ENCODE assay signal across 8 mouse cellular contexts in the genomic region with DNA sequence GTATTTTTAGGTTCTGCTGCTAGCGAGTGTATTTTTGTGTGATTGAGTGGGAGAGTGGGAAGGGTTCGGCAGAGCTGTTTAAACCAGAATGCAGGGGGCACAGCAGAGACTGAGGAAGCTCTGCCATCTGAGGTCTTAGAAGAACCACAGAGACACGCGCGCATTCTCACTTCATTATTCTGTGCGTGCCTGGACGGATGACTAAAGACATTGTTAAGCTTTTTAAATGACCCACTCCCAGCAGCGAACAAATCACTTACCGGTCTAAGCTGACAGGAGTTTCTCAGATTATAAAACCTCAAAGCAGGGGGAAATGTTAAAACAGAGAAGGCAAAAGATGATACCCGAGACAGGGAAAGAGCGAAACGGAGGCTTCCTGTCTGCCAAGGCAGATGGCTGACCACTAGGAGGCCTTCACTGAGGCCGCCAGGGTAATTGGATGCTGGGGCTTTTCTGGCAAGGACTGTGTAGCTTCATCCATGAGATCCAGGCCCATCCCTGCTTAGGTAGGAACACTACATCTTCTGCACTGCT.
DNase-seq lines count a peak whose midpoint lies in the region; ATAC-seq and TF ChIP-seq lines count a peak whose summit lies in the region.

No protein-coding gene starts in this region.

- H3K27me3 ChIP-seq in heart, embryonic 11.5 days (ENCODE audit: control insufficient read depth, insufficient read depth, low read length), result no peaks in the 10 kb centered on the region
- H3K27me3 ChIP-seq in lung, postnatal 0 days (replicated peaks; ENCODE audit: insufficient read depth, low read length), result no peaks in the 10 kb centered on the region

- DNase-seq in adrenal gland, postnatal 25 days, result peak; percentile 17
- DNase-seq in adrenal gland, postnatal 36 days, result no peak
- DNase-seq in embryo, embryonic 11.5 days (ENCODE audit: low read depth, low spot score), result peak; percentile 26
- DNase-seq in layer of hippocampus, adult 2 months (ENCODE audit: low spot score in 2 of 2), result peak; percentile 48 to 50
- DNase-seq in lung, postnatal 0 days (ENCODE audit: low spot score), result peak; percentile 46
- DNase-seq in right cerebral cortex, postnatal 25 days, result peak; percentile 64
- no peak for DNase-seq in urinary bladder, postnatal 4 days (ENCODE audit: low spot score in 2 of 2)

- TF ChIP-seq EP300 in lung, postnatal 0 days (IDR thresholded peaks at IDR 0.05), result no peak

- H3K27ac ChIP-seq in heart, embryonic 11.5 days (ENCODE audit: low read depth, low read length), result no peak overlapping the region
- H3K27ac ChIP-seq in layer of hippocampus, adult 2 months, result peak overlapping the region; percentile 74
- no peak overlapping the region for H3K27ac ChIP-seq in lung, postnatal 0 days (ENCODE audit: low read length)

- peak; percentile 66 for TF ChIP-seq CTCF in layer of hippocampus, adult 2 months (conservative IDR thresholded peaks at IDR 0.05)
- peak; percentile 63 for TF ChIP-seq CTCF in lung, postnatal 0 days (IDR thresholded peaks at IDR 0.05)

- H3K36me3 ChIP-seq in heart, embryonic 11.5 days (ENCODE audit: control insufficient read depth, insufficient read depth, low read length), result no peaks in the 10 kb centered on the region
- no peaks in the 10 kb centered on the region for H3K36me3 ChIP-seq in lung, postnatal 0 days (ENCODE audit: insufficient read depth, low read length)

- no peaks in the 10 kb centered on the region for H3K9me3 ChIP-seq in heart, embryonic 11.5 days (replicated peaks; ENCODE audit: control insufficient read depth, low read length)
- H3K9me3 ChIP-seq in lung, postnatal 0 days (ENCODE audit: low read length), result no peaks in the 10 kb centered on the region

- 0 out of 2 replicates have a peak, but pooled peaks cover 2% of the 10 kb centered on the region for H3K4me1 ChIP-seq in heart, embryonic 11.5 days (ENCODE audit: control insufficient read depth, insufficient read depth, low read length)
- H3K4me1 ChIP-seq in lung, postnatal 0 days (ENCODE audit: insufficient read depth, low read depth, low read length), result no peaks in the 10 kb centered on the region

- no peak overlapping the region for H3K4me3 ChIP-seq in heart, embryonic 11.5 days (ENCODE audit: low read depth, low read length)
- peak overlapping the region; percentile 37 for H3K4me3 ChIP-seq in layer of hippocampus, adult 2 months
- peak overlapping the region; percentile 19; the same call in 1 of the 2 replicates for H3K4me3 ChIP-seq in lung, postnatal 0 days (ENCODE audit: low read depth, low read length)

- WGBS in heart, embryonic 11.5 days (ENCODE audit: insufficient replicate concordance), result 47% methylated on average over 13 of the region's 13 CpGs
- WGBS in lung, postnatal 0 days, result 41% methylated on average over 13 of the region's 13 CpGs

- peak overlapping the region; percentile 52; the same call in 1 of the 2 replicates for H3K9ac ChIP-seq in heart, embryonic 11.5 days (ENCODE audit: low read depth, low read length)
- no peak overlapping the region for H3K9ac ChIP-seq in lung, postnatal 0 days (replicated peaks; ENCODE audit: low read depth)

- no peak for ATAC-seq in heart, embryonic 11.5 days (replicated peaks; ENCODE audit: insufficient number of reproducible peaks, low FRiP score, low TSS enrichment)
- ATAC-seq in lung, postnatal 0 days, result no peak

- H3K4me2 ChIP-seq in heart, embryonic 11.5 days, result peak overlapping the region; percentile 29
- peak overlapping the region; percentile 40 for H3K4me2 ChIP-seq in lung, postnatal 0 days (replicated peaks; ENCODE audit: low read depth, low read length)

Comparison
In these comparisons a context has a peak if more than half of its experiments do, and no peak if none do; other contexts are left out.
1. DNase-seq: peak in adrenal gland, postnatal 25 days (single experiment), embryo, embryonic 11.5 days (single experiment), layer of hippocampus, adult 2 months (2 of 2), lung, postnatal 0 days (single experiment) and right cerebral cortex, postnatal 25 days (single experiment); none in adrenal gland, postnatal 36 days (0 of 2) and urinary bladder, postnatal 4 days (0 of 2).